Mouse (Mus musculus): ENCODE results near the gene Egln2. TPM values are rescaled to one million over a fixed set of nuclear protein-coding genes. Genes with fewer than 3 reads are reported as not detected.

Gene Egln2
- polyA plus RNA-seq, 1 experiment from 2014 or later = 77.5 TPM

DNA sequence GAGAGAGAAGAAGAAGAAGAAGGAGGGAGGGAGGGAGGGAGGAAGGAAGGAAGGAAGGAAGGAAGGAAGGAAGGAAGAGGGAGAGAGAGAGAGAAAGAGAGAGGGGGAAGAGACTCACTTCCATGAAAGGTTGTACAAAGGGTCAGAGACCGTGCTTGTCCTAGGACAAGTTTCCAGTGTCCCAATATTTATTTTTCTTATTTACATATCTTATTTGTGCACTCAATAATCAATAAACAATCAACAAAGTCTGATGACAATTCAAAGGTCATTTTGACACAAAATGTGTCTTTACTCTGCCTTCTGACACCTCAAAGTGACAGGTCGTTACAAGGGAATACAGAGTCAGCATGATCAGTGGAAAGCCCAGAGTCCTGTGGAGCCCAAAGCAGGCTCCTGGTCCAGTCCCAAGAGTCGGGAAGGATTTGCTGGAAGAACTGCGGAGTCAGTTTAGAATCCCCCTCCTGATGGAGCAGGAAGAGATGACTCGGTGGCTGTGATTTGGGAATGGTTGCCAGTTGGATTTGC, 42.2 kb downstream of the Egln2 start:
- Histone ChIP-seq H3K27me3 (replicated peaks; ENCODE audit: low read depth, poor library complexity, severe bottlenecking) (no peaks in the 10 kb centered on the region), H3K9me3 (no peaks in the 10 kb centered on the region), H3K27ac (replicated peaks) (no peak overlapping the region), H3K4me1 (peaks cover 4% of the 10 kb centered on the region; the same call in 1 of the 2 replicates), H3K4me3 (no peak overlapping the region), H3K36me3 (replicated peaks) (no peaks in the 10 kb centered on the region)
- DNase-seq (ENCODE audit: low spot score) = no peak
- WGBS = 77% methylated on average over 5 of the region's 5 CpGs

DNA sequence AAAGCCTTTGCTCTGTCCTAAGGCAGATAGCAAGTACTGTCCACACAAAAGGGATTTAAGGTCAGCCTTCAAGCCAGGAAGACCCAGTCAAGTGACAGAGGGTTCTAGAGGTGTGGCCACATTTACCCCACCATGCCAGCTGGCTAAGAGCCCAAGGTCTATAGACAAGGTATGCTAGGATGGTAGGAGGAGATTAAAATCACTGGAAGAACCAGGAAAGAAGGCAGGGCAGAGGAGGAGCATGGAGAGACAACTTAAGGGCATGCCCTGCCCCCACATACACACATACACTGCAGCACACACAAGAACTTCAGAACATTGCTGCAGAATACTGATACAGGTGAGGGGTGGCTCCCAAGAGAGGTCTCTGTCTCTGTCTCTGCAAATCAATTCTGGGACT, 46.9 kb downstream of the Egln2 start, which contains the start of gene Cyp2f2:
Gene Cyp2f2 (plus strand): TSS at position 234 of the 400 bp plus-strand sequence.
- H3K9me3 ChIP-seq = no peaks in the 10 kb centered on the region
- no peaks in the 10 kb centered on the region for H3K27me3 ChIP-seq (replicated peaks; ENCODE audit: low read depth, poor library complexity, severe bottlenecking)
- H3K27ac ChIP-seq (replicated peaks) = no peak within 1 kb of the TSS

DNA sequence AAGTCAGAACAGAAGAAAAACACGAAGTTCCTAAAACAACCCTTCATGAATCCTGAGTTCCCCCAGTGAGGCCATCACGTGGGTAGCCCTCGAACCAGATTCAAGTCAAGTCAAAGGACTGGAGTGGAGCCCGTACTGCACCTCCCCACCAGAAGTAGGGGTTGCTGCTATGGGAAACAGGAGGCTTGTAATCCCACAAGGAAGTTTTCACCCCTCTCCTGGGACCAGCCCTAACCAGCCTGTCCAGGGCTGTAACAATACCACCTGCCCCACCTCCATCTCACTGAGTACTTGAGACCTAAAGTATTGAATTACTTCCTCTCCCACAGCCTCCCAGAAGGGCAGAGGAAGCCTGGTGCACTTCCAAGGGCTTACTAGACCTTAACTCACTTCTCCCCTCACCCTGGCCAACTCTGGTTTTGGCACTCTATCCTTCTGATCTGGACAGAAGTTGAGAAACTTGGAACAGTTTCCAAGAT, 48.5 kb downstream of the Egln2 start:
- Histone ChIP-seq H3K27ac (replicated peaks) (no peak overlapping the region), H3K36me3 (replicated peaks) (no peaks in the 10 kb centered on the region), H3K4me1 (peaks cover 4% of the 10 kb centered on the region), H3K4me3 (no peak overlapping the region), H3K9me3 (no peaks in the 10 kb centered on the region), H3K27me3 (replicated peaks; ENCODE audit: low read depth, poor library complexity, severe bottlenecking) (no peaks in the 10 kb centered on the region)
- no peak for DNase-seq (ENCODE audit: low spot score)
- 69% methylated on average over 4 of the region's 4 CpGs for WGBS

More for the DNA sequence above, 46.9 kb downstream of the Egln2 start, which contains the start of gene Cyp2f2:
- no peak for DNase-seq (ENCODE audit: low spot score)
- Histone ChIP-seq H3K36me3 (replicated peaks) (no peaks in the 10 kb centered on the region), H3K4me3 (no peak within 1 kb of the TSS), H3K4me1 (peaks cover 4% of the 10 kb centered on the region)

DNA sequence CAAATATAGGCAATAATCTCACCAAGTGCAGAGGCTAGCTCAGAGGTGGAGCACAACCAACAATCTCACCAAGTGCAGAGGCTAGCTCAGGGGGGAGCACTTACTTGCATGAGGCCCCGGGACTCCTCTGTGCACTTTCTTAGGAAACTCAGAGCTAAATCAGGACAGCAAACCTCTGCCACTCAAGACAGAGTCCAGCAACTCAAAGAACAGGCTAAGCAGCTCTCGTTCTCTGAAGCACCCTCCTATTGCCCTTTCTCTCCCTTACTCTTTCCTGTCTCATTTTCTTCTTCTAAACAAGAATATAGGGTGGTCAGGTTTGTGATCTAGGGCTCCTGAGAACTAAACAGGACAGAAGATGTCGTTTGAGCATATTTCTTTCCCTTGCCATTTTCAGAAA, 54.6 kb downstream of the Egln2 start:
- WGBS = 70% methylated on average over 3 of the region's 3 CpGs
- H3K27ac ChIP-seq (replicated peaks) = no peak overlapping the region
- H3K27me3 ChIP-seq (replicated peaks; ENCODE audit: low read depth, poor library complexity, severe bottlenecking) = no peaks in the 10 kb centered on the region

DNA sequence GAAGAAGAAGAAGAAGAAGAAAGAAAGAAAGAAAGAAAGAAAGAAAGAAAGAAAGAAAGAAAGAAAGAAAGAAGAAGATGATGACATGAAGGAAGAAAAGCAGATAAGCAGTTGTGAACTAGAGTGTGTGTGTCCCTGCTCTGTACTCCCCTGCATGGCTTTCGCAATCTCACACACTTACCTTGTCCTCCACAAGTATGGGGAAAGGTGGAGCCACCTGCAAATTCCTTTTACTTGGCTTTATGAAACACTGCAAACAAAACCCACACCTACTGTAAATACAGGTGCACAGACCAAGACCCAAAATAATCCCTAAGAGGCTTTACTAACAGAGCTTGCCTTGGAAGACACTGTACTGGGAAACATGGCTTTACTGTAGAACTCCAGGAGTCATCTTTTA, 55.6 kb downstream of the Egln2 start:
- no peaks in the 10 kb centered on the region for H3K4me1 ChIP-seq
- WGBS = 95% methylated on average over 1 of the region's 1 CpGs
- H3K27ac ChIP-seq (replicated peaks) = no peak overlapping the region
- H3K4me3 ChIP-seq = no peak overlapping the region
- 0 out of 2 replicates have a peak, but pooled peaks cover 9% of the 10 kb centered on the region for H3K9me3 ChIP-seq
- DNase-seq (ENCODE audit: low spot score) = no peak
- H3K27me3 ChIP-seq (replicated peaks; ENCODE audit: low read depth, poor library complexity, severe bottlenecking) = no peaks in the 10 kb centered on the region
- no peaks in the 10 kb centered on the region for H3K36me3 ChIP-seq (replicated peaks)

More for the DNA sequence above, 54.6 kb downstream of the Egln2 start:
- DNase-seq (ENCODE audit: low spot score) = no peak
- Histone ChIP-seq H3K36me3 (replicated peaks) (no peaks in the 10 kb centered on the region), H3K4me3 (no peak overlapping the region), H3K4me1 (no peaks in the 10 kb centered on the region), H3K9me3 (0 out of 2 replicates have a peak, but pooled peaks cover 9% of the 10 kb centered on the region)

DNA sequence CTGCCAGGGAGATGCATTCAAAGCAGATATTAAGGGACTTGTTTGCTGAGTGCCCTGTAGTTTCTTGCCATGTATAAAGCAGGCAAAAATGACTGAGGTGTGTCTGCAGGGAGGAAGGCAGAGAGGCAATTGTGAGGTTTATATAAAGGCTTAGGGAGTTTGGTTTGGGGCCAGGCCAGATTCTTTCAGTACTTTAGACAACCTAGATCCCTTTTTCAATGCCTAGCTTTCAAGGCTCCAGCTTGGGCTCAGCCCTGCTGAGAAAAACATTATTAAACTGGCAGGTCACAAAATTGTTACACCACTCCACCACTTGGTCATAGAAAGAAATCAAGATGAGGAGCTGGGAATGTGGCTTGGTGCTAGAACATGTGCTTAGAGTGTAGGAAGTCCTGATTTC, 56.3 kb downstream of the Egln2 start:
- Histone ChIP-seq H3K4me3 (no peak overlapping the region), H3K27ac (replicated peaks) (no peak overlapping the region), H3K36me3 (replicated peaks) (no peaks in the 10 kb centered on the region), H3K27me3 (replicated peaks; ENCODE audit: low read depth, poor library complexity, severe bottlenecking) (no peaks in the 10 kb centered on the region), H3K4me1 (peaks cover under 1% of the 10 kb centered on the region), H3K9me3 (0 out of 2 replicates have a peak, but pooled peaks cover 9% of the 10 kb centered on the region)
- no peak for DNase-seq (ENCODE audit: low spot score)

MicroRNAs within 50 kb of the gene (microRNA counts, 519-probe panel; counts per million panel counts)
- 188 counts per million, percentile 57 among the panel's probes with 10 or more counts for microRNA mmu-miR-1191

Small RNA genes lying within 50 kb of the gene (microRNA-seq; reads per million reads assigned to microRNA genes)
- gene Mir1191 (13.7 reads per million, percentile 25 among the genes with 10 or more reads in this experiment), gene Mir3101 (not detected)

Other genes starting within 250 kb of the Egln2 start
- not detected in 2 replicates for gene Cyp2a22, start 227.4 kb downstream of the Egln2 start, polyA plus RNA-seq (2016; fragmentation: Nextera tagmentation; extraction: Ambion mirVana)
- not detected in 2 replicates for gene Cyp2a12, start 137.7 kb downstream of the Egln2 start, polyA plus RNA-seq (2016; fragmentation: Nextera tagmentation; extraction: Ambion mirVana)
- not detected in 2 replicates for gene Cyp2f2, start 46.9 kb downstream of the Egln2 start, polyA plus RNA-seq (2016; fragmentation: Nextera tagmentation; extraction: Ambion mirVana)
- 0.09 and 0.16 TPM in 2 replicates for gene Cyp2t4, start 13.1 kb downstream of the Egln2 start, polyA plus RNA-seq (2016; fragmentation: Nextera tagmentation; extraction: Ambion mirVana)
- gene Rab4b, start 12.1 kb upstream of the Egln2 start, polyA plus RNA-seq (2016; fragmentation: Nextera tagmentation; extraction: Ambion mirVana) = 60.0 and 63.1 TPM in 2 replicates
- 1.3 TPM in 1 of 2 replicates, not detected in the other for gene Gm21983, start 14.3 kb upstream of the Egln2 start, polyA plus RNA-seq (2016; fragmentation: Nextera tagmentation; extraction: Ambion mirVana)
- 0.62 and 1.5 TPM in 2 replicates for gene Mia, start 14.4 kb upstream of the Egln2 start, polyA plus RNA-seq (2016; fragmentation: Nextera tagmentation; extraction: Ambion mirVana)
- 4.3 and 4.7 TPM in 2 replicates for gene BC024978, start 29.0 kb upstream of the Egln2 start, polyA plus RNA-seq (2016; fragmentation: Nextera tagmentation; extraction: Ambion mirVana)
- 415 and 427 TPM in 2 replicates for gene Snrpa, start 29.5 kb upstream of the Egln2 start, polyA plus RNA-seq (2016; fragmentation: Nextera tagmentation; extraction: Ambion mirVana)
- 5.1 and 5.6 TPM in 2 replicates for gene Itpkc, start 61.9 kb upstream of the Egln2 start, polyA plus RNA-seq (2016; fragmentation: Nextera tagmentation; extraction: Ambion mirVana)
- gene Coq8b, start 66.2 kb upstream of the Egln2 start, polyA plus RNA-seq (2016; fragmentation: Nextera tagmentation; extraction: Ambion mirVana) = 18.4 and 18.7 TPM in 2 replicates
- 14.8 and 15.0 TPM in 2 replicates for gene Numbl, start 91.6 kb upstream of the Egln2 start, polyA plus RNA-seq (2016; fragmentation: Nextera tagmentation; extraction: Ambion mirVana)
- gene Ltbp4, start 170.9 kb upstream of the Egln2 start, polyA plus RNA-seq (2016; fragmentation: Nextera tagmentation; extraction: Ambion mirVana) = 7.1 and 8.8 TPM in 2 replicates
- 73.2 and 80.3 TPM in 2 replicates for gene Shkbp1, start 189.2 kb upstream of the Egln2 start, polyA plus RNA-seq (2016; fragmentation: Nextera tagmentation; extraction: Ambion mirVana)
- not detected in 2 replicates for gene Gm20479, start 190.6 kb upstream of the Egln2 start, polyA plus RNA-seq (2016; fragmentation: Nextera tagmentation; extraction: Ambion mirVana)